Mouse (Mus musculus) intestine, embryonic 16.5 days (tissue): ENCODE data around the gene Dclre1c. TPM values are rescaled to one million over a fixed set of nuclear protein-coding genes. Genes with fewer than 3 reads are reported as not detected.
"Not testable (repeated sequence)": the region's sequence is repeated elsewhere in the genome, so short reads cannot be mapped to it uniquely, and the experiment has no call there.

Experiments
- ATAC-seq: fragments of 200-750 bp; cut with Nextera tagmentation; 2 replicates; pipeline ENCODE4 v1.8.0; 2017; ENCODE audit warnings: moderate TSS enrichment, moderate library complexity
- H3K27ac ChIP-seq: fragments of 300-500 bp; sonication (generic); 2 replicates; pipeline ENCODE4 v1.5.1; 2014; ENCODE audit warnings: mild to moderate bottlenecking, low read length
- H3K27me3 ChIP-seq: fragments of 300-500 bp; sonication (generic); replicated peaks from 2 replicates; pipeline ENCODE4 v1.6.1; 2014; ENCODE audit warnings: low read length, control low read depth, mixed read lengths; ENCODE audit not compliant: control insufficient read depth, insufficient read depth
- H3K36me3 ChIP-seq: fragments of 300-500 bp; sonication (generic); 2 replicates; pipeline ENCODE4 v1.6.1; 2014; ENCODE audit warnings: low read length, control low read depth; ENCODE audit not compliant: control insufficient read depth, insufficient read depth
- H3K4me1 ChIP-seq: fragments of 300-500 bp; sonication (generic); 2 replicates; pipeline ENCODE4 v1.6.1; 2014; ENCODE audit warnings: low read length, control low read depth, mixed read lengths; ENCODE audit not compliant: control insufficient read depth, insufficient read depth
- H3K4me2 ChIP-seq: fragments of 300-500 bp; sonication (generic); 2 replicates; pipeline ENCODE4 v1.6.1; 2014; ENCODE audit warnings: low read depth, low read length, control low read depth
- H3K4me3 ChIP-seq: fragments of 300-500 bp; sonication (generic); 2 replicates; pipeline ENCODE4 v1.5.1; 2014; ENCODE audit warnings: mild to moderate bottlenecking, low read length
- H3K9ac ChIP-seq: fragments of 300-500 bp; sonication (generic); 2 replicates; pipeline ENCODE4 v1.6.1; 2014; ENCODE audit warnings: low read depth, low read length
- H3K9me3 ChIP-seq: fragments of 300-500 bp; sonication (generic); 2 replicates; pipeline ENCODE4 v1.6.1; 2016; ENCODE audit warnings: low read length, control low read depth; ENCODE audit not compliant: control insufficient read depth
- WGBS: fragments of 180-500 bp; shearing (Covaris S2); extraction: QIAGEN DNeasy Blood & Tissue Kit; methylation state at CpG from one replicate; pipeline ENCODE4 v1.1.7; 2014; 5-methylcytosine and 5-hydroxymethylcytosine counted together
- polyA plus RNA-seq: library from polyadenylated mRNA; unstranded; fragments of >200 nt; fragmentation: Nextera tagmentation; extraction: Ambion mirVana; gene quantifications from 2 replicates; pipeline ENCODE4 v1.2.1, GENCODE M21; 2015

Dclre1c gene
- polyA plus RNA-seq, result 5.9 and 8.1 TPM in 2 replicates

DNA sequence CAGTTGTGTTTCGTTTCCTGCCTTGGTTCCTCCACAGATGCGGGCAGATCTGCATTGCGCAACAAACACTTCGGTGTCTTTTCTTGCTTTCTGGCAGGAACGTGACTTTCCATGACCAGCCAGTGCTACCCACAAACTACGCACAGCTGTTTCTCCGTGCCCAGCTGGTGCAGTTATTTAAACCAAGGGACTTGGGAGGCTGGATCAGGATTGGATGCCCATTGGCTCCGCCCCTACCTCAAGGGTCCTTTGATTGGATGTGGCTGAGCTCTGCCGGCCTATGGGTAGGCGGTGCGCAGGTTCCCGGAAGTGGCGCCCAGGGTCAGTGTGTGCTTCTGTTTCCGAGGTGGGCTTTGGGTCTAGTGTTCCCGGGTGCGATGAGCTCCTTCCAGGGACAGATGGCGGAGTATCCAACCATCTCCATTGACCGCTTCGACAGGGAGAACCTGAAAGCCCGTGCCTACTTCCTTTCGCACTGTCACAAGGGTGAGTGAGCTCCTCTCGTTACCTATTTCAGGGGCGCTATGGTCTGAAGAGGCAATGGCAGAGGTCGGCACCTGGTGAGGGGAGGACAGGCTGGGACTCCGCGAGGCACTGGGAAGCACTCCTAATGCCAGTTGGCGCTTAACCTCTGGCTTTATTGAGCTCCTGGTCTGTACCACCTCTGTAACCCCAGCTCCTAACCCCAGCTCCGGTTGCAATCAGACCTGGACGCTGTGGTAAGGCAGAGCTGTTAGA lies at the start of gene Dclre1c:
Gene Dclre1c (plus strand): TSS at position 291 of the 738 bp plus-strand sequence.
- peak; percentile 99 for ATAC-seq
- Histone ChIP-seq H3K9ac (peak within 1 kb of the TSS; percentile 70), H3K4me2 (peak within 1 kb of the TSS; percentile 83), H3K9me3 (no peaks in the 10 kb centered on the region), H3K27me3 (no peaks in the 10 kb centered on the region; the same call in 1 of the 2 replicates), H3K4me1 (0 out of 2 replicates have a peak, but pooled peaks cover 9% of the 10 kb centered on the region), H3K4me3 (peak within 1 kb of the TSS; percentile 67), H3K36me3 (no peaks in the 10 kb centered on the region), H3K27ac (no peak within 1 kb of the TSS)
- 1% methylated on average over 29 of the region's 29 CpGs for WGBS

DNA sequence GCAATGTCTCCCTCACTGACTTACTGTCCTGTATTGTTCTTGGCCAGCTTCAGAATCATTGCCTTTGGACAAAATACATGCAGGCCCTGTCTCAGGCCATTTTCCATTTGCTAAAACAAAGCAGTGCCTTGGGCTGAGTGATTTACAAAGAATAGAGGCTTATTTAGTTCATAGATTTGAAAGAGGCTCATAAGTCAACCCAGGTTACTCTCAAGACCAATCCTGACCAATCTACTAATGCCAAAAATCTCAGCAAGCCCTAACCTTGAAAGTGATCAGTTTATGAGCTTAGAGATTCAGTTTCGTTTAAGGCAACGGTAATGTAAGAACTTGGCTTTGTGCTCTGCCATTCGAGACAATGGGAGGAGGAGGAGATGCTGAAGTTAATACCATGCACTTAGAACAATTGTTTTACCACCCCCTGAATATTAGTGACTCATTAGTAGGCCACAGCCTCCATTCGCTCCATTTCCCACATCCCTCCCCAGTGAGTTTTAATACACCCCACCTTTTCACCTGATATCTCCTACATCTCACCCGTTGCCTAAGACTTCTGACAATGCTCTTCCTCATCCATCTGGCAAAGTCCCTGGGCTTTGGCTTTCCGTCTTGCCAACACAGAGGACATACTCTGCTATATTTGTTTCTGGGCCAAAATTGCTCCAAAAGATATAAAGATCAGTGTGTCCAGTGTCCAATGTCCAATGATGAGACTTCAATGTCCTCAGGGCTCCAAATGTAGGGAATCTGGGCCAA lies 36.6 kb upstream of the Dclre1c start:
- H3K27me3 ChIP-seq, result no peaks in the 10 kb centered on the region
- no peaks in the 10 kb centered on the region for H3K36me3 ChIP-seq
- H3K4me1 ChIP-seq, result no peaks in the 10 kb centered on the region
- no peaks in the 10 kb centered on the region for H3K9me3 ChIP-seq
- ATAC-seq, result no peak
- no peak overlapping the region for H3K9ac ChIP-seq
- H3K4me3 ChIP-seq, result no peak overlapping the region
- H3K4me2 ChIP-seq, result no peak overlapping the region
- 77% methylated on average over 6 of the region's 6 CpGs for WGBS
- H3K27ac ChIP-seq, result no peak overlapping the region

DNA sequence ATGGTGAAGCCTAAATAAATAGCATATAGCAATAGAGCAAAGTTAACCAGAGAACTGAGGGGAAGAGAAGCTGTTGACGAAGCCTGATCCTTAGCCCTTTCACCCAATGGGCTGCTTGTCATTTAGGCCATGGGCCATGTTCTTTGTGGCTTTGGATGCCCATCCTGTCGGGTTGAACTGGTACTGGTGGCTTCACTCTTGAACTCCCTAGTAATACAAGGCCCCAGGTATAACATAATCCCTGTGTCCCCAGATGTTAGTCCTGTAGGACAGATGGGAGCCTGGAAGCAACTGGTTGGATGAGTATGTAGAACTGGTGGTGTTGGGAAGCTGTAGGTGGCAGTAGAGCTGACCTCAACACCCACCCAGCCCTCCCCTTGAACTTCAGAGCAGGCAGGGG lies 32.0 kb upstream of the Dclre1c start:
- Histone ChIP-seq H3K27me3 (no peaks in the 10 kb centered on the region), H3K4me1 (no peaks in the 10 kb centered on the region), H3K27ac (no peak overlapping the region), H3K9ac (no peak overlapping the region), H3K9me3 (no peaks in the 10 kb centered on the region), H3K4me3 (no peak overlapping the region), H3K36me3 (no peaks in the 10 kb centered on the region), H3K4me2 (no peak overlapping the region)
- no peak for ATAC-seq
- 87% methylated on average over 2 of the region's 2 CpGs for WGBS

DNA sequence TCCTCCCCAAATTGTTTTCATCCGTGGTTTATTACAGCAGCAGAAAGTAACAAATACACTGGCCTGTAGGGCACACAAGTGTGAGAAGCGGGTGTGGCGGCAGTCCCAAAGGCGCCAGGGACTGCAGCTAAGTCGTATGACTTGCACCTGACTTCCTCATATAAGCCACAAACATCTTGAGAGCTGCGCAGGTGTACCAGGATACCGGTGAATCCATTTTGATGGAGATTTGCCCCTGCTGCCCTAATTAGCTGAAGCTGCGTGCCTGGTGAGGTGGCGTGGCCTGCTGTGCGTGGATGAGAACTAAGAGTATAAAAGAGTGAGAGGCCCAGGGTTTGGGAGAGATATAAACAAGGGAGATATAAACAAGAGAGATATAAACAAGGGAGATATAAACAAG lies 26.8 kb upstream of the Dclre1c start, which contains the start of gene Olah:
Gene Olah (minus strand): TSS at position 101 of the 400 bp plus-strand sequence.
- WGBS, result 63% methylated on average over 10 of the region's 10 CpGs
- H3K9ac ChIP-seq, H3K27ac ChIP-seq, ATAC-seq, H3K4me2 ChIP-seq, H3K27me3 ChIP-seq, H3K36me3 ChIP-seq, H3K4me3 ChIP-seq, H3K9me3 ChIP-seq, H3K4me1 ChIP-seq: not testable (repeated sequence)

DNA sequence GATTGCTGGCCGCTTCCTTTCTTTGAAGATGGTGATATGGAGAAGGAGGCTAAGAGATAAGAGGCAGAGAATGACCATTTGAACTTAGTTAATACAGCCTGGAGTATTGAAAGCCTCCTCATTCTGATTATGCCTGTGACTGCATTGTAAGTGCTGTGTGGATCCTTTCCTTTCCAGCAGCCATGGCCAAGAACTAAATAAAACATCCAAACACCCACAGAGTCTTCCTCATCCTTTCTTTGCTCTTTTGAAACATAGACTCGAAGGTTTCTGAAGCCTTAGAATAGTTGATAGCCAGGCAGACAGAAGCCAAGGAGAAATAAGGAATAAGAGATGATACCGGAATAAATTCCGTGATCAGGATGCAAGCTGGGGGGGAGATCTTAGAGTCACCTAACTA lies 17.9 kb upstream of the Dclre1c start:
- Histone ChIP-seq H3K36me3 (no peaks in the 10 kb centered on the region), H3K27me3 (no peaks in the 10 kb centered on the region), H3K4me1 (no peaks in the 10 kb centered on the region), H3K4me3 (no peak overlapping the region), H3K9ac (no peak overlapping the region), H3K27ac (no peak overlapping the region), H3K4me2 (no peak overlapping the region), H3K9me3 (no peaks in the 10 kb centered on the region)
- WGBS, result 80% methylated on average over 4 of the region's 4 CpGs
- no peak for ATAC-seq

DNA sequence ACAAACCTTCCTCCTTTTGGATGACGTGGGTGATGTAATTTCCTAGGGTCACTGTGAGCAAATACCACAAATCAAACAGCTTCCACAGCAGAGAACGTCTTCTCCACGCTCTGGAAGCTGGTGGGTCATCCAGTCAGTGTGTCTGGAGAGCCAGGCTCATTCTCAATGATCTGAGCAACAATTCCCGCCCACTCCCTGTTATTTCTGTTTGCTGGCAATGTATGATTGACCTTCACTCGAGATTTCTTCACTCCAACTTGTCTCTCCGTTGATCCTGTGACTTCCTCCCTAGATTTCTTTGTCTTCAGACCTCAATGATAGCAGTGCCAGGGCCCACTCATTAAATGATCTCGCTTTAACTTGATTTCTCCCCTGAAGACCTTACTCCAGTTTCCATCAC lies 16.2 kb upstream of the Dclre1c start:
- 69% methylated on average over 7 of the region's 7 CpGs for whole genome bisulfite sequencing
- ATAC-seq, result no peak
- no peaks in the 10 kb centered on the region for H3K27me3 ChIP-seq

DNA sequence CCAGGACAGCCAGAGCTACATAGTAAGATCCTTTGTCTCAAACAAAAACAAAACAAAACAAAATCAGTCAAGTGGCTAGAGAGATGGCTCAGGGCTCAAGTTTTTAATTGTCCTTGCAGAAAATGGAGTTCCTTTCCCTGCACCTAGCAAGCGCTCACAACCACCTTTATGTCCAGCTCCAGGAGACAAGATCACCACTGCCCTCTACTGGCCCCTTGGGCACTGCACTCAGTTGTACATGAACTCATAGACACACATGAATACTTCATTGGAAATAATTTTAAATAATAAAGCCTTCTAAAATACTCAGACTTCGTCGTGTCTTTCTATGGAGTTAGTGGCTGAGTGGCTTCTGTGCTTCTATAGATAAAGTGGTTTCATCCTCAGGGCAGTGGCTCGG lies 9.7 kb upstream of the Dclre1c start:
- no peaks in the 10 kb centered on the region; the same call in 1 of the 2 replicates for H3K27me3 ChIP-seq
- ATAC-seq, result no peak
- H3K4me3 ChIP-seq, result no peak overlapping the region
- H3K27ac ChIP-seq, result no peak overlapping the region
- 46% methylated on average over 4 of the region's 4 CpGs for WGBS
- no peaks in the 10 kb centered on the region for H3K9me3 ChIP-seq
- H3K36me3 ChIP-seq, result no peaks in the 10 kb centered on the region
- H3K4me1 ChIP-seq, result no peaks in the 10 kb centered on the region
- H3K4me2 ChIP-seq, result no peak overlapping the region
- no peak overlapping the region for H3K9ac ChIP-seq

More for the DNA sequence above, 16.2 kb upstream of the Dclre1c start:
- Histone ChIP-seq H3K4me1 (no peaks in the 10 kb centered on the region), H3K9ac (no peak overlapping the region), H3K36me3 (no peaks in the 10 kb centered on the region), H3K4me2 (no peak overlapping the region), H3K4me3 (no peak overlapping the region), H3K27ac (no peak overlapping the region), H3K9me3 (no peaks in the 10 kb centered on the region)

DNA sequence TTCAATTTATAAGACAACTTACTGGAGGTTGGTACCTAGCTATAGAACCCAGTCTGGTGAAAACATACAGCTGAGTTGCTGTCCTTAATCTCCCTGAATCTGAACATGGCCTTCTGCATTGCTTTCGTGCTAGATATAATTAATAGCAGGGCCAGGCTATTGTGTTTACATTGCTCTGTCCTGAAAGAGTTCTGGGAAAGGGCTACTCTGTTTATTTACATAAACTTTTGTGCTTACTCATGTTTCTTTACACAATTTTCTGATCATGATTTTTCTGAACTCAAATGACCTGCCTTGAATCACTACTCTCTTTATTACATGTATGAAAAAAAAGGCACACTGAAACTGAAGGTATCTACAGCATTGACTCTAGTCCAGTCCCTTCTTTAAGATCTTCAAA lies 8.3 kb upstream of the Dclre1c start:
- no peak overlapping the region for H3K27ac ChIP-seq
- ATAC-seq, result no peak
- 42% methylated on average over 1 of the region's 1 CpGs for WGBS
- H3K9me3 ChIP-seq, result no peaks in the 10 kb centered on the region
- H3K4me2 ChIP-seq, result no peak overlapping the region
- H3K36me3 ChIP-seq, result no peaks in the 10 kb centered on the region
- no peak overlapping the region for H3K4me3 ChIP-seq
- H3K4me1 ChIP-seq, result no peaks in the 10 kb centered on the region
- H3K27me3 ChIP-seq, result no peaks in the 10 kb centered on the region; the same call in 1 of the 2 replicates
- no peak overlapping the region for H3K9ac ChIP-seq

DNA sequence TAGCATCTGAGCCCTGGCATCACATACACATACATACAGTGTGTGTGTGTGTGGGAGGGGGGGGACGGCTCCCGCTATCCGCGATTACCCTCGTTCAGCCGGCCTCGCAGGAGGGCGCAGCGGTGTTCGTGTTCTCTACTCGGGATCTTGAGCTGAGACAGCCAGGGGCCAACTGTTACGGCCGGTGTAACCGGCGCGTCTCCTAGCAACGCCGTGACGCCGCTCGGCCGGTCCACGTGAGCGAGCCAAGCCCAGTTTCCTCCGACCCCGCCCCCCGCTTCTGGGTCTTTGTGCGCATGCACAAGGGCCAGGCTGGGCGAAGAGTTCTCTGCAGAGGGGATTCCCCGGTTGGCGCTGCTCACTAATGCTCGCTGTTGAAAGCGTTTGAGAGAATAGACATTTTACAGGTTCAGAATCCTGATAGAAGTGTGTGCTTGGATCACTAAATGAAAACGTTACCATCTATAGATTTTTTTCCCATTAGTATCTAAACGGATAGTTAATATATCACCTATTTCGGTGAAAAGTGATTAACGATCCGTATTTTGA lies 5.0 kb upstream of the Dclre1c start:
- H3K27ac ChIP-seq, result no peak overlapping the region
- H3K9me3 ChIP-seq, result no peaks in the 10 kb centered on the region
- 0 out of 2 replicates have a peak, but pooled peaks cover 3% of the 10 kb centered on the region for H3K4me1 ChIP-seq
- peak; percentile 96 for ATAC-seq
- H3K4me2 ChIP-seq, result peak overlapping the region; percentile 76
- 0 out of 2 replicates have a peak overlapping the region, but pooled peaks have one; percentile 43 for H3K9ac ChIP-seq
- H3K4me3 ChIP-seq, result peak overlapping the region; percentile 53
- under 1% methylated on average over 38 of the region's 38 CpGs for WGBS
- H3K27me3 ChIP-seq, result no peaks in the 10 kb centered on the region; the same call in 1 of the 2 replicates
- H3K36me3 ChIP-seq, result no peaks in the 10 kb centered on the region
